Mouse (Mus musculus): ENCODE measurements around the gene Eif2ak4.
A peak's percentile ranks its signal among the peaks of the same experiment; 100 is the strongest.

Eif2ak4 gene

GRCm38 (mm10) chr2:118464450-118464849 lies 76.0 kb downstream of the Eif2ak4 start:
- DNase-seq (ENCODE audit: low spot score in 2 of 2) = no peak

GRCm38 (mm10) chr2:118465894-118466293 lies 77.5 kb downstream of the Eif2ak4 start:
- DNase-seq (ENCODE audit: low spot score in 2 of 2) = no peak

GRCm38 (mm10) chr2:118466601-118467000 lies 78.2 kb downstream of the Eif2ak4 start:
- DNase-seq (ENCODE audit: low spot score in 2 of 2) = no peak

GRCm38 (mm10) chr2:118468354-118468753 lies 79.9 kb downstream of the Eif2ak4 start:
- no peak for DNase-seq (ENCODE audit: low spot score in 2 of 2)

GRCm38 (mm10) chr2:118478833-118479549 lies 90.6 kb downstream of the Eif2ak4 start:
- DNase-seq (ENCODE audit: low spot score in 2 of 2) = no peak

- peak; percentile 83 to 87 for DNase-seq (ENCODE audit: low spot score in 2 of 2)
Observed at GRCm38 (mm10) chr2:118479550-118479909, 91.1 kb downstream of the Eif2ak4 start, which contains the start of gene Srp14. Gene Srp14 (minus strand): TSS chr2:118479711.

- no peak for DNase-seq (ENCODE audit: low spot score in 2 of 2)
Observed at GRCm38 (mm10) chr2:118480886-118481285, 92.5 kb downstream of the Eif2ak4 start.

GRCm38 (mm10) chr2:118483032-118483431 lies 94.6 kb downstream of the Eif2ak4 start:
- DNase-seq (ENCODE audit: low spot score in 2 of 2) = no peak

GRCm38 (mm10) chr2:118484386-118484898 lies 96.0 kb downstream of the Eif2ak4 start:
- no peak for DNase-seq (ENCODE audit: low spot score in 2 of 2)

GRCm38 (mm10) chr2:118485415-118485814 lies 97.0 kb downstream of the Eif2ak4 start:
- DNase-seq (ENCODE audit: low spot score in 2 of 2) = no peak

GRCm38 (mm10) chr2:118486933-118487332 lies 98.5 kb downstream of the Eif2ak4 start:
- peak; percentile 74 to 89 for DNase-seq (ENCODE audit: low spot score in 2 of 2)

- no peak for DNase-seq (ENCODE audit: low spot score in 2 of 2)
Observed at GRCm38 (mm10) chr2:118487806-118488205, 99.4 kb downstream of the Eif2ak4 start.

GRCm38 (mm10) chr2:118490241-118491091 lies 102.0 kb downstream of the Eif2ak4 start:
- peak; percentile 56 to 72 for DNase-seq (ENCODE audit: low spot score in 2 of 2)

GRCm38 (mm10) chr2:118491281-118491731 lies 102.9 kb downstream of the Eif2ak4 start:
- no peak for DNase-seq (ENCODE audit: low spot score in 2 of 2)

- no peak for DNase-seq (ENCODE audit: low spot score in 2 of 2)
Observed at GRCm38 (mm10) chr2:118491741-118492395, 103.5 kb downstream of the Eif2ak4 start.

GRCm38 (mm10) chr2:118495024-118495423 lies 106.6 kb downstream of the Eif2ak4 start:
- no peak for DNase-seq (ENCODE audit: low spot score in 2 of 2)

- DNase-seq (ENCODE audit: low spot score in 2 of 2) = no peak
Observed at GRCm38 (mm10) chr2:118497890-118498289, 109.5 kb downstream of the Eif2ak4 start.

GRCm38 (mm10) chr2:118498476-118498875 lies 110.1 kb downstream of the Eif2ak4 start:
- DNase-seq (ENCODE audit: low spot score in 2 of 2) = no peak

GRCm38 (mm10) chr2:118499135-118499961 lies 110.9 kb downstream of the Eif2ak4 start:
- DNase-seq (ENCODE audit: low spot score in 2 of 2) = no peak

- no peak for DNase-seq (ENCODE audit: low spot score in 2 of 2)
Observed at GRCm38 (mm10) chr2:118500191-118500590, 111.8 kb downstream of the Eif2ak4 start.

GRCm38 (mm10) chr2:118507126-118507525 lies 118.7 kb downstream of the Eif2ak4 start:
- DNase-seq (ENCODE audit: low spot score in 2 of 2) = no peak

Measured in urinary bladder, adult 18-20 months (tissue).